23 mouse cellular contexts compared by ENCODE assay signal in genomic region chr10:105350301-105350700, GRCm38 (mm10).
"Had no signal": no experiment of that assay in that cellular context is flagged by ENCODE, and none has a peak within 500 bp of the region (broad histone marks: within the 10 kb centered on the region; RNA-seq: fewer than 3 reads in every experiment).

No protein-coding gene starts in this region.

- H3K36me3 ChIP-seq: heart, embryonic 10.5 days; heart, embryonic 12.5 days; hindbrain, embryonic 10.5 days; limb, embryonic 15.5 days had no signal

- H3K9ac ChIP-seq: heart, embryonic 12.5 days; hindbrain, embryonic 12.5 days; hindbrain, embryonic 14.5 days; limb, embryonic 13.5 days; limb, embryonic 15.5 days; liver, embryonic 14.5 days had no signal

- DNase-seq: gastrocnemius, postnatal 25 days; heart, adult 18-20 months; heart, postnatal 10 days; heart, postnatal 4 days; kidney, adult 18-20 months; kidney, adult 8-10 months; kidney, postnatal 10 days; kidney, postnatal 25 days; kidney, postnatal 4 days; layer of hippocampus, adult 9-11 months; layer of hippocampus, postnatal 36 days; left cerebral cortex, postnatal 4 days had no signal

- H3K27ac ChIP-seq: heart, embryonic 10.5 days; hindbrain, embryonic 10.5 days; hindbrain, embryonic 12.5 days; hindbrain, embryonic 14.5 days; limb, embryonic 13.5 days; limb, embryonic 15.5 days; liver, embryonic 14.5 days had no signal

- ATAC-seq: hindbrain, embryonic 16.5 days; inflammation-experienced regulatory T-cells, adult 6 months had no signal

- H3K4me3 ChIP-seq: heart, embryonic 10.5 days; heart, embryonic 12.5 days; hindbrain, embryonic 10.5 days; hindbrain, embryonic 12.5 days; limb, embryonic 13.5 days; limb, embryonic 15.5 days had no signal

- H3K4me1 ChIP-seq: heart, embryonic 10.5 days; heart, embryonic 12.5 days; hindbrain, embryonic 10.5 days; hindbrain, embryonic 12.5 days; limb, embryonic 13.5 days; limb, embryonic 15.5 days had no signal

- H3K9me3 ChIP-seq: heart, embryonic 10.5 days; hindbrain, embryonic 10.5 days; hindbrain, embryonic 12.5 days; limb, embryonic 13.5 days; limb, embryonic 15.5 days had no signal

- H3K27me3 ChIP-seq: heart, embryonic 12.5 days; hindbrain, embryonic 12.5 days; limb, embryonic 13.5 days; limb, embryonic 15.5 days had no signal

- H3K4me2 ChIP-seq: heart, embryonic 12.5 days; hindbrain, embryonic 12.5 days; hindbrain, embryonic 14.5 days; limb, embryonic 13.5 days; limb, embryonic 15.5 days; liver, embryonic 11.5 days had no signal
